Mouse (Mus musculus) lung, postnatal 0 days (tissue): ENCODE measurements at regions not wholly inside any gene's neighbourhood (a gene's known extent, or its start where the extent isn't known, plus 50 kb on each side); places are given as distances from the start of the nearest gene placed in this dataset.

Experiments
- ATAC-seq: fragments of 200-750 bp; cut with Nextera tagmentation; 2 replicates; pipeline ENCODE4 v1.8.0; 2017; ENCODE audit warnings: moderate library complexity
- DNase-seq: peaks from one replicate; pipeline ENCODE4 v3.0.0-alpha.2; 2016; ENCODE audit warnings: low spot score
- H3K27ac ChIP-seq: fragments of 300-500 bp; sonication (generic); 2 replicates; pipeline ENCODE4 v1.5.1; 2014; ENCODE audit warnings: antibody characterized with exemption, mild to moderate bottlenecking, low read length, mixed read lengths
- H3K27me3 ChIP-seq: fragments of 300-500 bp; sonication (generic); replicated peaks from 2 replicates; pipeline ENCODE4 v1.6.1; 2014; ENCODE audit warnings: low read length, mixed read lengths; ENCODE audit not compliant: insufficient read depth
- H3K36me3 ChIP-seq: fragments of 300-500 bp; sonication (generic); 2 replicates; pipeline ENCODE4 v1.6.1; 2014; ENCODE audit warnings: low read length, mixed read lengths; ENCODE audit not compliant: insufficient read depth
- H3K4me1 ChIP-seq: fragments of 300-500 bp; sonication (generic); 2 replicates; pipeline ENCODE4 v1.6.1; 2014; ENCODE audit warnings: antibody characterized with exemption, low read depth, low read length, mixed read lengths; ENCODE audit not compliant: insufficient read depth
- H3K4me2 ChIP-seq: fragments of 300-500 bp; sonication (generic); replicated peaks from 2 replicates; pipeline ENCODE4 v1.6.1; 2014; ENCODE audit warnings: low read depth, mild to moderate bottlenecking, low read length, moderate library complexity, mixed read lengths
- H3K4me3 ChIP-seq: fragments of 300-500 bp; sonication (generic); 2 replicates; pipeline ENCODE4 v1.5.1; 2014; ENCODE audit warnings: low read depth, low read length
- H3K9ac ChIP-seq: fragments of 300-500 bp; sonication (generic); replicated peaks from 2 replicates; pipeline ENCODE4 v1.6.1; 2014; ENCODE audit warnings: low read depth, mild to moderate bottlenecking
- H3K9me3 ChIP-seq: fragments of 300-500 bp; sonication (generic); 2 replicates; pipeline ENCODE4 v1.6.1; 2016; ENCODE audit warnings: low read length, mixed read lengths
- CTCF ChIP-seq: IDR thresholded peaks from 2 replicates; pipeline ENCODE4 v1.5.1; 2016; ENCODE audit warnings: antibody characterized with exemption, mild to moderate bottlenecking
- EP300 ChIP-seq: IDR thresholded peaks from 2 replicates; pipeline ENCODE4 v1.6.1; 2016; ENCODE audit warnings: antibody characterized with exemption, mild to moderate bottlenecking, control low read depth
- WGBS: fragments of 180-500 bp; shearing (Covaris S2); extraction: QIAGEN DNeasy Blood & Tissue Kit; methylation state at CpG from one replicate; pipeline ENCODE4 v1.1.7; 2014; 5-methylcytosine and 5-hydroxymethylcytosine counted together

DNA sequence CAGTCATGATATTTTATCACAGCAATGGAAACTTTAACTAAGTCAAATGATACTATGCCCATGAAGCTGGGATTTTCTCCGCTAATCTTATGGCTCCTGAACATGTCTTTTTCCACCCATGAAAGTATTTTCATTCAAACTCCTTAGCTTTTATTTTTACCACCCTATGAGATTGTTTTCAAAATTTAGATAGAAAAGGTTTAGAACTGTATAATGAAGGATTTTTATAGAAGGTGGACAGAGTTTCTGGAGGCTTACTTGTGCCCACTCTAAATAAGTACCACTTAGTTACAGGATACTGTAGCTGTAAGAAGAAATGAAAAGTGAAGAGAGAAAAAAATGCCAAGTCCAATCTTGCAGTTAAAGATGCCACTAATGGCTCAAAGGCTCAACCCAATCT is 795.0 kb upstream of the Dppa4 start:
- H3K27ac ChIP-seq: no peak overlapping the region
- H3K36me3 ChIP-seq: no peaks in the 10 kb centered on the region
- no peak overlapping the region for H3K4me3 ChIP-seq
- 95% methylated on average over 1 of the region's 1 CpGs for WGBS
- H3K27me3 ChIP-seq: no peaks in the 10 kb centered on the region
- ATAC-seq: no peak
- no peak for DNase-seq
- H3K4me2 ChIP-seq: no peak overlapping the region
- H3K9ac ChIP-seq: no peak overlapping the region
- H3K4me1 ChIP-seq: no peaks in the 10 kb centered on the region
- TF ChIP-seq EP300 (no peak), CTCF (no peak)
- H3K9me3 ChIP-seq: no peaks in the 10 kb centered on the region

DNA sequence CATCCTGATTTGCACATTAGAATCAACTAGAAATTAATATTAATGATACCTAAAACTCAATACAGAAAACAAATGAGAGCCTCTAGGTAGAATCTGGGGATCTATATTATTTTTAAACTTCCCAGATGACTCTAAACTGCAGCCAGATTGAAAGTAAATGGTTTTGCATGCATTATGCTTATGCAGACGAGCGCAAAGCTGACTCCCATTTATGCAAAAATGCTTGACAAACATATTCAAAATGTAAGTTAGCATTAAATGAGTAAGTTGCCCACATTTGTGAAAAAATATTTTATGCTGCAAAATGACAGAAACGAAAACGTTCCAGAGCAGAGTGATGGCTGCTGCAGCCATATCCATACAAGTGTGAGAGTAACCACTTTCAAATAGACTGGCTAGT is 757.7 kb upstream of the Dppa4 start:
- no peak for DNase-seq
- no peak overlapping the region for H3K4me2 ChIP-seq
- no peak for TF ChIP-seq CTCF
- no peak for TF ChIP-seq EP300
- H3K36me3 ChIP-seq: no peaks in the 10 kb centered on the region
- no peak overlapping the region for H3K27ac ChIP-seq
- H3K9me3 ChIP-seq: no peaks in the 10 kb centered on the region
- H3K27me3 ChIP-seq: no peaks in the 10 kb centered on the region
- no peak overlapping the region for H3K4me3 ChIP-seq
- ATAC-seq: no peak
- H3K9ac ChIP-seq: no peak overlapping the region
- 83% methylated on average over 4 of the region's 4 CpGs for WGBS
- H3K4me1 ChIP-seq: no peaks in the 10 kb centered on the region

DNA sequence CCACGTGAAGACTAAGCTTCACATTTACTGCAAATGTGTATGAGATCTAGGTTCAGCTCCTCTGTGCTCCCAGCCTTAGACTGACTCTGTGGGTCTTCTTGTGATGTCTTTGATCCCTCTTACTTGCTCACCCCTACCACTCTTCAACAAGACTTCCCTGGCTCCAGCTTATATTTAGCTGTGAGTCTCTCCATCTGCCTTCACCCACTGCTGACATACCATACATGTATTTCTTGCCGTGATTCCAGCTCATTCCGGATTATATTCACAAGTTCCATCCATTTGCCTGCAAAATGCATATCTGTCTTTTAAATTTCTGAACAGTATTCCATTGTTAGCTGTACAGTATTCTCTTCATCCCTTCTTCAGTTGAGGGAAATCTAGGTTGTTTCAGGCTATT is 756.9 kb upstream of the Dppa4 start:
- DNase-seq: no peak
- Histone ChIP-seq H3K4me3 (no peak overlapping the region), H3K4me1 (no peaks in the 10 kb centered on the region), H3K9me3 (no peaks in the 10 kb centered on the region), H3K36me3 (no peaks in the 10 kb centered on the region), H3K4me2 (no peak overlapping the region), H3K9ac (no peak overlapping the region), H3K27me3 (no peaks in the 10 kb centered on the region), H3K27ac (no peak overlapping the region)
- TF ChIP-seq CTCF: no peak
- TF ChIP-seq EP300: no peak
- 93% methylated on average over 3 of the region's 3 CpGs for WGBS
- ATAC-seq: no peak

DNA sequence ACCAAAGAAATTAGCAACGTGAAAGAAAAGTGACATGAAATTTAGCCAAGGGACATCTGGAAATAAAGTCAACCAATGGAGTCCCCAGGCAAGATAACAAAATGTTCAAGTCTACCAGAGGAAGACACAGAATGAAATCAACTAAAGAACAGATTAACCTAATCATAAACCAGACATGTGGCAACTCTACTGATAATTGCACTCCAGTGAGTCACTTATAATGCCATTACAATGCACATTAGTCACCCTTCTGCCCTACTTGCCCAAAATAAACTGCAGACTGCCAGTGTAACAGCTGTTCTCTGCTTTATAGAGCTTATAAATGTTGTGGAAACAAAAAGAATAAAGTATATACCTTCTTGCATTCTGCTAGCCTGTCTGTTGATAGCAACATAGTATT is 747.0 kb upstream of the Dppa4 start:
- no peaks in the 10 kb centered on the region for H3K9me3 ChIP-seq
- H3K9ac ChIP-seq: no peak overlapping the region
- H3K27me3 ChIP-seq: no peaks in the 10 kb centered on the region
- H3K4me1 ChIP-seq: no peaks in the 10 kb centered on the region
- H3K4me3 ChIP-seq: no peak overlapping the region
- H3K4me2 ChIP-seq: no peak overlapping the region
- ATAC-seq (no peak), DNase-seq (no peak)
- WGBS: 43% methylated on average over 1 of the region's 1 CpGs
- no peak overlapping the region for H3K27ac ChIP-seq
- H3K36me3 ChIP-seq: no peaks in the 10 kb centered on the region
- TF ChIP-seq CTCF (no peak), EP300 (no peak)

DNA sequence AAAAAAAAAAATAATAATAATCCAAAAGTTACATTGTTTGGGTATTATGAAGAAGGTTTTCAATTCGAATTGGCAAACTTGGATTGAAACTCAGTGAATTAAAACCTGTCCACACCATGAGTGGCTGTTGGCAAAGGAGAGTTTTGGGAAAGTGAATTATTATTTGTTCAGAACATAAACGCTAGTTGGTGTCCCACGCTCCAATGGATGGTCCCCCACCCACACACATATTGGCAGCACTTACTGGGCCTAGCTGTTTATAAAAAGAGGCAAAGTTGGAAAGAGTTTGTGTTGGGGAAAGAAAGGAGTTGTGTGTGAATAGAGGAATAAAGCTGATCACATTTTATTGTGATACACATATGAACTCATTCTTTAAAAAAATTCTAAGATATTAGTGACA is 732.4 kb upstream of the Dppa4 start:
- H3K27ac ChIP-seq: no peak overlapping the region
- H3K36me3 ChIP-seq: no peaks in the 10 kb centered on the region
- ATAC-seq (no peak), DNase-seq (no peak)
- H3K9ac ChIP-seq: no peak overlapping the region
- 63% methylated on average over 3 of the region's 3 CpGs for whole genome bisulfite sequencing
- no peak overlapping the region for H3K4me3 ChIP-seq
- no peak overlapping the region for H3K4me2 ChIP-seq
- TF ChIP-seq EP300: no peak
- TF ChIP-seq CTCF: no peak
- no peaks in the 10 kb centered on the region for H3K9me3 ChIP-seq
- no peaks in the 10 kb centered on the region for H3K4me1 ChIP-seq
- no peaks in the 10 kb centered on the region for H3K27me3 ChIP-seq

DNA sequence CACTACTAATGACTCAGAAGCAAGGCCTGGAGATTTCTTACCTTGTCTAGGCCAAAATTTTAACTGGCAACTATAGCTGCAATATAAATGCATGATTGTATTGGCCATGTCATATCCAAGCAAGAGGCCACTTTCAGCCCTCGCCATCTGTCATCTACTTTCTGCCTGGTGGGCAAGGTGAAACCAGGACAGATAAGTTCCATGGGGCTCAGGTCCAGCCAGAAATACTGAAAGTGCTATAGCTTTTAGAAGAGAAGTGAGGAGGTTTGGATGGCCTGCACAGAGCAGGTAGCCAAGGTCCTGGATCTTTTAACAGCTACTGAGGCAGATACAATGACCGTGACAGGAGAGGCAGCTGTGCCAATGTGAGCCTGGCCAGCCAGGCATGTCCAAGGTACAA is 715.5 kb upstream of the Dppa4 start:
- no peaks in the 10 kb centered on the region for H3K27me3 ChIP-seq

DNA sequence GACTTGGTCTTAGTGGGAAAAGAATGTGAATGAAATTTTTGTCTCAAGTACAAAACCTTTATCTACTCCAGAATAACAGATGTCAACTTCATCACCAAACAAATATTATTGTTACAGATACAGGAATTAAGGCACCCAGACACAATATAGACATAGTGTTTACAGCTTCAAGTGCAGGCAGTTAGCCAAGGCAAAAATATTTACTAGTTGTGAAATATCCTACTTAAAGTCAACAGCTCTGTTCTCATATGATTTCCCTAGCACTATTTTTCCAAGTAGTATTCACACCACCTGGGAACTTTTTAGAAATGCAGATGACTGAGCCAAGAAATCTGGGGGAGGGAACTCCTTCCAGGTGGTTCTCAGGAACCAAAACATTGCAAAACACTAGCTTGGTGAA is 684.1 kb upstream of the Dppa4 start:
- H3K27me3 ChIP-seq: no peaks in the 10 kb centered on the region
- no peaks in the 10 kb centered on the region for H3K4me1 ChIP-seq
- TF ChIP-seq CTCF (no peak), EP300 (no peak)
- no peak overlapping the region for H3K4me3 ChIP-seq
- no peak overlapping the region for H3K27ac ChIP-seq
- H3K9ac ChIP-seq: no peak overlapping the region
- ATAC-seq: no peak
- H3K4me2 ChIP-seq: no peak overlapping the region
- no peaks in the 10 kb centered on the region for H3K9me3 ChIP-seq
- no peaks in the 10 kb centered on the region for H3K36me3 ChIP-seq
- DNase-seq: peak; percentile 18

More for the DNA sequence above, 715.5 kb upstream of the Dppa4 start:
- ATAC-seq (no peak), DNase-seq (no peak)
- TF ChIP-seq CTCF: no peak
- no peak for TF ChIP-seq EP300
- H3K9ac ChIP-seq: no peak overlapping the region
- no peaks in the 10 kb centered on the region for H3K9me3 ChIP-seq
- no peaks in the 10 kb centered on the region for H3K36me3 ChIP-seq
- no peak overlapping the region for H3K4me2 ChIP-seq
- 87% methylated on average over 2 of the region's 2 CpGs for WGBS
- H3K4me1 ChIP-seq: no peaks in the 10 kb centered on the region
- H3K27ac ChIP-seq: no peak overlapping the region
- no peak overlapping the region for H3K4me3 ChIP-seq
